Mouse (Mus musculus) C2C12 (cell line): ENCODE results near the gene Gm13696. TPM values are rescaled to one million over a fixed set of nuclear protein-coding genes. Genes with fewer than 3 reads are reported as not detected.
"Not testable (repeated sequence)": the region's sequence is repeated elsewhere in the genome, so short reads cannot be mapped to it uniquely, and the experiment has no call there.

Experiments used
- H3K27me3 ChIP-seq: one replicate; pipeline ENCODE4 v1.6.1; 2011; ENCODE audit not compliant: control insufficient read depth, insufficient read depth, insufficient read length
- H3K36me3 ChIP-seq: one replicate; pipeline ENCODE4 v1.6.1; 2011; ENCODE audit not compliant: control insufficient read depth, insufficient read depth
- H3K4me3 ChIP-seq: one replicate; pipeline ENCODE4 v1.5.1; 2011; ENCODE audit warnings: mild to moderate bottlenecking, control low read depth; ENCODE audit not compliant: poor library complexity, insufficient read depth, severe bottlenecking
- H3K79me2 ChIP-seq: one replicate; pipeline ENCODE4 v1.6.1; 2011; ENCODE audit not compliant: control insufficient read depth, insufficient read depth
- H3K79me3 ChIP-seq: one replicate; pipeline ENCODE4 v1.6.1; 2011; ENCODE audit warnings: low read depth, control low read depth
- H3ac ChIP-seq: one replicate; pipeline ENCODE3; 2011; ENCODE audit warnings: low read depth; ENCODE audit not compliant: control insufficient read depth, insufficient read length
- CEBPB ChIP-seq: IDR thresholded peaks from one replicate; pipeline ENCODE4 v1.6.1; 2011; ENCODE audit warnings: low read depth, mild to moderate bottlenecking, control low read depth, moderate library complexity
- CTCF ChIP-seq: IDR thresholded peaks from one replicate; pipeline ENCODE4 v1.5.1; 2011; ENCODE audit not compliant: control insufficient read depth, insufficient read depth, insufficient read length
- FOSL1 ChIP-seq: IDR thresholded peaks from one replicate; pipeline ENCODE4 v1.8.0; 2011; ENCODE audit warnings: mild to moderate bottlenecking, low read length; ENCODE audit not compliant: poor library complexity, insufficient read depth, severe bottlenecking
- MAX ChIP-seq: IDR thresholded peaks from one replicate; pipeline ENCODE4 v1.6.1; 2011; ENCODE audit warnings: mild to moderate bottlenecking, control low read depth
- MYOD1 ChIP-seq: IDR thresholded peaks from one replicate; pipeline ENCODE4 v1.6.1; 2011; ENCODE audit warnings: low read depth; ENCODE audit not compliant: control insufficient read depth, insufficient read length
- MYOG ChIP-seq: IDR thresholded peaks from one replicate; pipeline ENCODE4 v1.6.1; 2011; ENCODE audit not compliant: control insufficient read depth, insufficient read length; ENCODE audit errors: extremely low read depth
- USF1 ChIP-seq: IDR thresholded peaks from one replicate; pipeline ENCODE4 v1.6.1; 2011; ENCODE audit warnings: low read depth, mild to moderate bottlenecking, control low read depth, moderate library complexity
- polyA plus RNA-seq: library from polyadenylated mRNA; unstranded; fragments of >200 nt; fragmentation: generic; extraction: Trizol; gene quantifications from one replicate; pipeline ENCODE4 v1.2.1, GENCODE M21; 2012; ENCODE audit warnings: missing spikeins

The Gm13696 gene
- polyA plus RNA-seq, 1 experiment, result not detected

DNA sequence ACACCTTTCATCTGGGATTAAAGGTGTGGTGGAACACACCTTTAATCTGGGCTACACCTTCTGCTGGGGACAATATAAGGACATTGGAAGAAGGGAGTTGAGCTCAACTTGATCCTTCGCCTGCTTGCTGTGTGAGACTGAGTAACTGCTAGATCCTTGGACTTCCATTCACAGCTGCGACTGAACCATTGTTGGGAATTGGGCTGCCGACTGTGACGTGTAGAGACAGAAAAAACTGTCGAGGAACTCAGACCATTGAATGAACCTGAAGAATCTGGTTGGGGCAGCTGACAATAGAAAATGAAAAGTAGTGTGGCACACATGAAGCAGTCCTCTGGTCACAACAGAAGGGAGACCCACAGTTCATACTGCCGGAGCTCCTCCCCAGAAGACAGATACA is 17.3 kb downstream of the Gm13696 start, which contains the start of gene Gm13691:
Gene Gm13691, plus strand, starts transcription at position 301 of the 400 bp plus-strand sequence.
- not testable (repeated sequence) for H3K79me3 ChIP-seq, H3K4me3 ChIP-seq, H3K27me3 ChIP-seq, H3ac ChIP-seq, H3K36me3 ChIP-seq, H3K79me2 ChIP-seq

DNA sequence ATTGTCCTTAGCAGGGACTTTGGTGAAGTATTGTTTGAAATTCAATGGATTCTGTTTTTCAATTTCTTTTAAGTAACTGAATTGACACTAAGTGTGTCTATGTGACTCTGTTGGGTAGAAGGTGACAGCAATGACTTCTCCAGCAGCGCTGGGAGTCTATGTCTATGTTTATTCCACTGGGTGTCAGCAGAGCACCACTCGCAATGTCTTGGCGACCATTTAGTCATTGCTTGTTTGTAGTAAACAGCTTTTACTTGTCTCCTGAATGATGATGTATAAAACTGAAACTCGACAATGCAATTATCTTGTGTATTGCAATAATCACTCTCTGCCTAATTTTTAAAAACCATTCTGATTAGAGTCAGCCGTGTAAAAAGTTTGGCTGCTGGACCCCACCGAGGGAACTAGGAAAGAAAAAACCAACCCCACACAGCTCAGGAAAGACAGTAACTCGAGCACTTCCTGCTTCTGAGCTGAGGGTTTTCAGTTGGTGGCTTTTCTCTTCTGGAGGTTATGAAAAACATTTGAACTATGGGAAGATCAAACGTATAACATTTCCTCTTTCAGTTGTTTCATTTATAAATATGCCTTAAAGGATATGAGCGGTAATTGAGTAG is 20.8 kb downstream of the Gm13696 start:
- H3K79me3 ChIP-seq, H3K36me3 ChIP-seq, H3K79me2 ChIP-seq: not testable (repeated sequence)

DNA sequence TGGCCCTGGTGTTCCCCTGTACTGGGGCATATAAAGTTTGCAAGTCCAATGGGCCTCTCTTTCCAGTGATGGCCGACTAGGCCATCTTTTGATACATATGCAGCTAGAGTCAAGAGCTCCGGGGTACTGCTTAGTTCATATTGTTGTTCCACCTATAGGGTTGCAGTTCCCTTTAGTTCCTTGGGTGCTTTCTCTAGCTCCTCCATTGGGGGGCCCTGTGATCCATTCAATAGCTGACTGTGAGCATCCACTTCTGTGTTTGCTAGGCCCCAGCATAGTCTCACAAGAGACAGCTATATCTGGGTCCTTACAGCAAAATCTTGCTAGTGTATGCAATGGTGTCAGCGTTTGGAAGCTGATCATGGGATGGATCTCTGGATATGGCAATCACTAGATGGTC is 21.6 kb downstream of the Gm13696 start:
- H3K36me3 ChIP-seq, H3K79me2 ChIP-seq, H3K79me3 ChIP-seq, H3K27me3 ChIP-seq, H3K4me3 ChIP-seq, H3ac ChIP-seq: not testable (repeated sequence)

More for the DNA sequence above, 20.8 kb downstream of the Gm13696 start:
- H3ac ChIP-seq, H3K4me3 ChIP-seq, H3K27me3 ChIP-seq: not testable (repeated sequence)

DNA sequence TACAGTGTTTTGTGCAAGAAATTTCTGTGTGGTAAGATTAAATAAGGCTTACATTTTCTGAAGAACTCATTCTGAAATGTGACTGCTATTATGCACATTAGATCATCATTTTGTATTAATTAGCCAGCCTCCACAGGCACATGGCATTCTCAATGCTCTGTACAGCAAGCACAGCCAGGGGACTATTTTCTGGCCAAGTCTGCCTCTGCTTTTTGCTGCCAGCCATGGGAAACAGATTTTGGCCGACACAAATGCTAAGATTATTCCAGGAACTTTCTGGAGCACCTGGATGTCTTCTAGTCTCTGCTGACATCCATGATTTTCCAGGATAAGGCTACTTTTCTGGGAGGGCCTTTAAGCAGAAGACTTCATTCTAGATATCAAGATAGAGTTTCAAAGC is 36.0 kb downstream of the Gm13696 start:
- Histone ChIP-seq H3K4me3 (no peak overlapping the region), H3ac (no peak overlapping the region), H3K36me3 (no peaks in the 10 kb centered on the region), H3K79me2 (no peaks in the 10 kb centered on the region), H3K79me3 (no peaks in the 10 kb centered on the region), H3K27me3 (no peaks in the 10 kb centered on the region)
- TF ChIP-seq MAX (no peak), USF1 (no peak), FOSL1 (no peak), CEBPB (no peak), MYOD1 (no peak), CTCF (no peak), MYOG (no peak)

DNA sequence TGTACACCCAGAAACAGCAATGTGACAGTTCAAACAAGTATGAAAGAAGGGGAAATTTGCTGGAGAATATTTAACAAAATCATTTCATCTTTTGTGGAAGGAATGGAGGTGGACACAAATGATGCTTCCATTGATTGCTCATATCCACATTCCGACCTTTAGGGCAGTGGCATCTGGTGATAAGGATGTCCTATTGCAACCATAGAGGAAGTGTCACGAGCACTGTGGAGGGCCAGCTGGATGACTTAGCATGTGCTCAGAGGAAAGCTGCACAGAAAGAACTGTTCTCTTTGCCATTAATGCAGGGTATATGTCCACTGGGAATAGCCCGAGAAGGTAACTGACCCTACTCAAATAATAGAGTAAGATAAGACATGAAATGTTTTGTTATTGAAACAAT is 36.9 kb downstream of the Gm13696 start:
- Histone ChIP-seq H3K79me2 (no peaks in the 10 kb centered on the region), H3ac (no peak overlapping the region), H3K36me3 (no peaks in the 10 kb centered on the region), H3K27me3 (no peaks in the 10 kb centered on the region), H3K4me3 (no peak overlapping the region), H3K79me3 (no peaks in the 10 kb centered on the region)
- TF ChIP-seq CEBPB (no peak), MAX (no peak), USF1 (no peak), FOSL1 (no peak), MYOD1 (no peak), MYOG (no peak), CTCF (no peak)

DNA sequence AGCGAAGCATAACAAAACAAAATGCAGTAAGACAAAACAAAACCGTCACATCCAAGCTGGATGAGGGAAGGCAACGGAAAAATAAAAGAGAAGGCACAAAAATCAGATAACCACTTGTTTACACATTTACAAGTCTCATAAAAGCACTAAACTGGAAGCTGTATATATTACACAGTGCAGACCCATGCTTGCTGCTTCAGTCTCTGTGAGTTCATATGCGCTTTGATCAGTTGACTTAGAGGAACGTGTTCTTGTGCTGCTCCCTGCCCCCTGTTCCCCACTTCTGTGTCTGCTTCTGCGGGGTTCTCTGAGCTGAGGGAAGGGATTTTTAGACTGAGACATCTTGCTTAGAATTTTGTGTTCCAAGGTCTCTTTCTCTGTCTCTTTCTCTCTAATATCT is 41.6 kb downstream of the Gm13696 start:
- H3K79me2 ChIP-seq, result no peaks in the 10 kb centered on the region
- no peaks in the 10 kb centered on the region for H3K79me3 ChIP-seq
- H3K4me3 ChIP-seq, result no peak overlapping the region
- H3K36me3 ChIP-seq, result no peaks in the 10 kb centered on the region
- no peak overlapping the region for H3ac ChIP-seq
- no peaks in the 10 kb centered on the region for H3K27me3 ChIP-seq
- no peak for TF ChIP-seq MYOD1
- TF ChIP-seq FOSL1, result no peak
- no peak for TF ChIP-seq CTCF
- TF ChIP-seq MYOG, result no peak
- TF ChIP-seq USF1, result no peak
- TF ChIP-seq MAX, result no peak
- TF ChIP-seq CEBPB, result no peak

DNA sequence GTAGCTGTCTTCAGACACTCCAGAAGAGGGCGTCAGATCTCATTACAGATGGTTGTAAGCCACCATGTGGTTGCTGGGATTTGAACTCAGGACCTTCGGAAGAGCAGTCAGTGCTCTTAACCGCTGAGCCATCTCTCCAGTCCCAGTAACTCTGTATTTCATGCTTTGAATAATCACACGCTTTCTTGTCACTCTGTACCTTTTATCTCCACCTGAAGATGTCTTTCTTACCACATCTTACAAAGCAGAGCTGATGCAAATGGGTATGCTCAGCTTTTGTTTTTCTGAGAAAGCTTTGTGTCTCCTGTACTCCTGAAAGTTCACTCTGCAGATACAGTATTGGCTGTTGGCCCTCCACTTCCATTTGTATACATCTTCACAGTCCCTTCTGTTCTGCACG is 43.4 kb downstream of the Gm13696 start:
- not testable (repeated sequence) for H3K79me3 ChIP-seq, H3ac ChIP-seq, H3K4me3 ChIP-seq, H3K79me2 ChIP-seq, H3K36me3 ChIP-seq, H3K27me3 ChIP-seq
